Mouse (Mus musculus) layer of hippocampus, postnatal 25 days (tissue): Measurements from ENCODE around the gene Idh3g. TPM values are rescaled to one million over a fixed set of nuclear protein-coding genes. Genes with fewer than 3 reads are reported as not detected.
"Not testable (repeated sequence)": the region's sequence is repeated elsewhere in the genome, so short reads cannot be mapped to it uniquely, and the experiment has no call there.

Experiments
- DNase-seq, 2 experiments: peaks; one replicate each; pipeline ENCODE4 v3.0.0; 2022; ENCODE audit warnings: mixed read lengths in 2 of 2, low spot score in 1 of 2; ENCODE audit errors: extremely low spot score in 1 of 2
- total RNA-seq, 2 experiments: library from RNA; stranded (reverse); gene quantifications; 2 replicates each; pipeline ENCODE4 v1.2.3; 2021

The Idh3g gene
- total RNA-seq, 2 experiments from 2014 or later: 189 to 199 TPM

- DNase-seq: no peak
Observed at GRCm38 (mm10) chrX:73758611-73759290, 27.9 kb downstream of the Idh3g start.

DNA sequence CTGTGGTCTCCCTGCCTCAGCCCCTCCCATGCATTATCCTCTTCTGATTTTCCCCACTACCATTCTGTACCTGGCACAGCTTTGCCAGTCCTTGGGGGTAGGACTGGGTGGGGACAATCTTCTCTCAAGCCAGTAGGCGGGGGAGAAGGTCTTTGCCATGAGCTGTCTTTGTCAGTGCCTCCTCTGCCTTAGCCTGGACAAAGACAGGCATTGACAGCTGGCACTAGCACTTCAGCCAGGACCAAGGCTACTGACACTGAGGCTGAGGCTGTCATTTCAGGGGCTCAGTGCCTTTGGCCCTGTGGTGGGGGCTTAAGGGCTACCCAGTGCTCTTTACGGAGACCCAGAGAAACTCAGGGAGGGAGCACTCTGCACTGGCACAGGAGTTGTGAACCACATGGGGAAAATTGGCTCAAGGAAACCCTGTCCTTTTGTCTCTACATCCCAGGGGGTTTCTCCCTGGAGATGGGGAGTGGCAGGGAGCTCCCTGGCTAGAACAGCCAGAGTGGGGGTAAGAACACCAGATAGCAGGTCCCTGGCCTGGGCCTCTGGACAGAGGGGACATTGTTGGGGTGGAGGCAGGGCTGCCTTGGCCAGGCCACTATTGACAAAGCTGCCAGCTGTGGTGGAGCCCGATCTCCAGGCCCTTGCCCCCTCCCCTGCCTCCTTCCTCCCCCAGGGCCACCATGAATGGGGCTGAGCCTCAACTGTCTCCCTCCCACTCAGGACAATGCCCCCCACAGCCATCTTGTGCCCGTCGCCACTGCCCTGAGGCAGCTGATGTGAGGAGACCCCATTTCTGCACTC lies 30.2 kb downstream of the Idh3g start, which contains the start of gene Plxnb3:
Gene Plxnb3 (plus strand): TSS at position 757 of the 807 bp plus-strand sequence.
- no peak for DNase-seq

- DNase-seq: no peak
Observed at GRCm38 (mm10) chrX:73748977-73749376, 37.7 kb downstream of the Idh3g start.

GRCm38 (mm10) chrX:73744774-73745481 lies 41.8 kb downstream of the Idh3g start:
- no peak for DNase-seq

- DNase-seq: not testable (repeated sequence)
Observed at GRCm38 (mm10) chrX:73739841-73740240, 46.9 kb downstream of the Idh3g start.

GRCm38 (mm10) chrX:73739151-73739550 lies 47.5 kb downstream of the Idh3g start:
- no peak for DNase-seq

- DNase-seq: no peak
Observed at GRCm38 (mm10) chrX:73738155-73738554, 48.5 kb downstream of the Idh3g start.

DNA sequence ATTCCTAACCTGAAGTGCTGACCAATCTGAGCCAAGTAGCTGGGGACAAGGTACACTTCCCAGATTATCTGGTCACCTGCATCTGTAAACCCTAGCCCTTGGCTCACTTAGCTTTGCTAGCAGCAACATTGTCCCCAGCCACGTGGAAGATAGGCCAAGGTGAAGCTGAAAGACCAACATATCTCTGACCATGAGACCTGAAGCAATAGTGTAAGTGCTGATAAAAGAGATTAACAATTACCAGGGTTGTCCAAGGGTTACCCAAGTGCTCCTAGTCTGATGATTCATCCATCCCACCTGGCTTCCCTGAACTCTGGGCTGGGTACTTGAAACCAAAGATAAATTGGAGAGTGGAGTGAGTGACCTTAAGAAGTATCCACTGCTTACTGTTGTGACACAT lies 55.8 kb downstream of the Idh3g start:
- no peak for DNase-seq

Other genes with a start within 250 kb of the Idh3g start
- under 1 TPM; 0.47 to 0.54 TPM for gene Dusp9, start 147.5 kb downstream of the Idh3g start, total RNA-seq
- gene Pnck, start 126.8 kb downstream of the Idh3g start, total RNA-seq: 100 to 1,000 TPM; 115 to 135 TPM
- gene Slc6a8, start 113.7 kb downstream of the Idh3g start, total RNA-seq: 100 to 1,000 TPM in 1 of 2 experiments, 10 to 100 TPM in 1; 88.3 to 110 TPM
- 10 to 100 TPM; 78.9 to 83.0 TPM for gene Bcap31, start 70.7 kb downstream of the Idh3g start, total RNA-seq
- gene Abcd1, start 70.3 kb downstream of the Idh3g start, total RNA-seq: 10 to 100 TPM; 11.3 to 13.9 TPM
- gene Plxnb3, start 29.8 kb downstream of the Idh3g start, total RNA-seq: 10 to 100 TPM; 15.8 to 18.2 TPM
- 1 to 10 TPM; 4.3 to 8.7 TPM for gene Srpk3, start 12.5 kb downstream of the Idh3g start, total RNA-seq
- 10 to 100 TPM; 88.1 to 97.2 TPM for gene Ssr4, start 131 bp upstream of the Idh3g start, total RNA-seq
- gene Pdzd4, start 38.1 kb upstream of the Idh3g start, total RNA-seq: 100 to 1,000 TPM; 101 to 102 TPM
- gene Avpr2, start 105.2 kb upstream of the Idh3g start, total RNA-seq: not detected
- gene L1cam, start 109.2 kb upstream of the Idh3g start, total RNA-seq: 100 to 1,000 TPM; 125 to 140 TPM
- 1 to 10 TPM; 4.7 to 5.8 TPM for gene Arhgap4, start 135.0 kb upstream of the Idh3g start, total RNA-seq
- gene Naa10, start 135.0 kb upstream of the Idh3g start, total RNA-seq: 10 to 100 TPM; 57.6 to 62.8 TPM
- gene Renbp, start 144.0 kb upstream of the Idh3g start, total RNA-seq: 1 to 10 TPM; 3.6 to 4.2 TPM
- 10 to 100 TPM; 65.8 to 80.9 TPM for gene Hcfc1, start 179.5 kb upstream of the Idh3g start, total RNA-seq
- gene Irak1, start 237.0 kb upstream of the Idh3g start, total RNA-seq: 10 to 100 TPM; 46.9 to 59.1 TPM